Mouse (Mus musculus) spleen, postnatal 4 days (tissue): Measurements from ENCODE around the gene Fa2h.
"Not testable (repeated sequence)": the region's sequence is repeated elsewhere in the genome, so short reads cannot be mapped to it uniquely, and the experiment has no call there.

Experiments used
- DNase-seq, 2 experiments: peaks; one replicate each; pipeline ENCODE4 v3.0.0; 2022; ENCODE audit warnings: low spot score in 2 of 2

Fa2h gene

DNA sequence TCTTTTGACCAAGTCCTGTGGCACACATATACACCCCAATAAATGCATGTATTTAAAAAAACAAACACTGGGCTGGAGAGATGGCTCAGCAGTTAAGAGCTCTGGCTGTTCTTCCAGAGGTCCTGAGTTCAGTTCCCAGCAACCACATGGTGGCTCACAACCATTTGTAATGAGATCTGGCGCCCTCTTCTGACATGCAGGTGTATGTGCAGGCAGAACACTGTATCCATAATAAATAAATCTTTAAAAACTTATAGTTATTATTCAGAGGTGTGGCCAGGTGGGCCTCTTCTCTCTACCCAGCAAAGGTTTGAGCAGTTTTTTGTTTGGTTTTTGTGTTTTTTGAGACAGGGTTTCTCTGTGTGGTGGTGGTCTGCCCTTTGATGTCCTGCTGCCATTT is 34.7 kb downstream of the Fa2h start:
- DNase-seq: no peak

DNA sequence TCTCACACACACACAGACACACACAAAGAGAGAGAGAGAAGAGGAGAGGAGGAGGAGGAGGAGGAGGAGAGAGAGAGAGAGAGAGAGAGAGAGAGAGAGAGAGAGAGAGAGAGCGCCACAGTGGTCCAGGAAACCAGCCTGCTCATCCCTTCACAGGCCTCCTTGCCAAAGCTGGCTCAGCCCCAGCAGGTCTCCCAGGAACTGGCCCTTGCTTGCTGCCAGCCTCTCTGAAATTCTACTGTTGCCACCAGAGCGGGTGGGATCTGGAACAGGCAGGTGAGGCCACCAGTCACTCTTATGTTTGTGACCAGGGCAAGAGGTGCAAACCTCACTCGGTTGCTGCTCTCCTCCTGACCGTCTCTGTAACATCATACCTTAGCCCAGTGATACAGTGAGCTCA is 36.2 kb downstream of the Fa2h start:
- no peak for DNase-seq

DNA sequence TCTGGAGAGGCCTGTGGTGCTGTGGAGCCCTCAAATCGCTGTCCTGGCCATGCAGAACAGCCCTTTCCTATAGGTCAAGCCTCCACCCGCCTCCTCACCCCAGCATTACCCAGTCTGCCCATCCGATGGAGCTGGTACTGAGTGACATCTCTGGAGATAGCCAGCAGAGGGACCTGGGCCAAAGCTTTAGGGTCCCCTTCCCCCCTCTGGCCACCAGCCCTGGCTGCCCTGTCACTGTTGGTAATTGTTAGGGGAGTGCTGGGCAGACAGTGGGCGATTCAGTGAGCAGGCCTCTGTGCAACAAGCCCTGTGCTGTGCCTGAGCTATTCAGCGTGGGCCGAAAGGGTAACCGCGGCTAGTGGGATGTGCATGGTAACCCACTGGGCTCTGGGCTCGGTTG is 40.1 kb downstream of the Fa2h start:
- DNase-seq: no peak

DNA sequence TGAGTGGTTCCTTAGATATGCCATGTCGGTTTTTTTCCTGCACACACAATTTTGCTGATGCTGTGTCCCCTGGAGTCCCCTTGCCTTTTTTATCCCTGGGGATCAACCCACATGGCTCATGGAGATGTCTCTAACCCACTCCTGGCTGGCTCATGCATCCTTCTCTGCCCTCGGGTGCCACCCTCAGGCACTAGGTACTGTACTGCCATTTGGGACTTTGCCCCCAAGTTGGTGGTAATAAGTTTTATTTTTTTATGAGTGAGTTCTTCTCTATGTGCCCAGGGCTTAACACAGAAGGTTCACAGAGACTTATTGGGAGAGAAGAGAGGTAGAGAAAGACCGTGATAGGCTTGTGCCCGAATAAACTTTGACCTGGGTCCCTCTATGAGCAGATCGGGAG is 41.3 kb downstream of the Fa2h start:
- DNase-seq: no peak

DNA sequence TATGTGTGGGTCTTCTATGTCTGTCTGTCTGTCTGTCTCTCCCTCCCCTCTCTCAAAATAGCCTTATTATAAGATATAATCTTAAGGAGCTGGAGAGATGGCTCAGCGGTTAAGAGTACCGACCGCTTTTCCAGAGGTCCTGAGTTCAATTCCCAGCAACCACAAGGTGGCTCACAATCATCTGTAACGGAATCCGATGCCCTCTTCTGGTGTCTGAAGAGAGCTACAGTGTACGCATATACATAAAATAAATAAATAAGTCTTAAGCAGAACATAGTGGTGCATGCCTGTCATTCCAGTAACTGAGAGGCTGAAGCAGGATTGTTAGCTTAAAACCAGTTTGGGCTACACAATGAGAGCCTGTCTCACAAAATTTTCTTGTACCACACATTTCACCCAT is 43.0 kb downstream of the Fa2h start:
- DNase-seq: no peak

DNA sequence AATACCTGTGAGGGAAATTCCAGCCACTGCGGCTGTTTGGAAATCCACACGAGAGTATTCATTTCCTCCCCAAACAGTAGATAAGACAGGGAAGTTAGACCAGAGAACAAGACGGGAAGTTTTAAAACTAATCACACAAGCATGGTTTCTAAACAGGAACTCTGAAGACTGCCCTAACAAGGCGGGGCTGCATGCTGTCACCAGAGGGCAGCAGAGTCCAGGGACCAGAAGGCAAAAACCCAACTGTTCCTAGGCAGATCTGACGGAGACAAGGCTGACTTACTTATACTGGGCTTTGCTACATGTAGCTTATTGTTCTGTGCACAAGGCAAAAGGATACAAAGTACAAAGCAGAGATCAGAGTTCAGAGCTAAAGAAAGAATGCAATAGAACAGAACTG is 50.4 kb downstream of the Fa2h start:
- peak; percentile 71 to 86 for DNase-seq

DNA sequence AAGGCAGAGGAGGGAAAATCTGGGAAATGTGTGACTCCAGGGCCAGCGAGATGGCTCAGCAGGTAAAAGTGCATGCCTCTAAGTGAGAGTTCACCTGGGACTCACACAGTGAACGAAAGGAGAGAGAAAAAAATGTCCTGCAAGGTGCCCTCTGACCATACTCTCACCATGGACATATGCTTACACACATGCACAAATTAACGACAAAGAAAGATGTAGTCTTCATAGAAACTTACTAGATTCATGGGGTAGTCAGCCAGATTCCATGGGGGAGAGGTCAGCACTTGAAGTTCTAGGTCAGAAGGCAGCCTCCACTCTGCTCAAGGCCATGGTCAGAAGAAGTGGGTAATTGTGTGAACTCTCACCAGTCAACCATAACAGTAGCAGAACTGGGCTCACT is 53.4 kb downstream of the Fa2h start:
- DNase-seq: no peak

DNA sequence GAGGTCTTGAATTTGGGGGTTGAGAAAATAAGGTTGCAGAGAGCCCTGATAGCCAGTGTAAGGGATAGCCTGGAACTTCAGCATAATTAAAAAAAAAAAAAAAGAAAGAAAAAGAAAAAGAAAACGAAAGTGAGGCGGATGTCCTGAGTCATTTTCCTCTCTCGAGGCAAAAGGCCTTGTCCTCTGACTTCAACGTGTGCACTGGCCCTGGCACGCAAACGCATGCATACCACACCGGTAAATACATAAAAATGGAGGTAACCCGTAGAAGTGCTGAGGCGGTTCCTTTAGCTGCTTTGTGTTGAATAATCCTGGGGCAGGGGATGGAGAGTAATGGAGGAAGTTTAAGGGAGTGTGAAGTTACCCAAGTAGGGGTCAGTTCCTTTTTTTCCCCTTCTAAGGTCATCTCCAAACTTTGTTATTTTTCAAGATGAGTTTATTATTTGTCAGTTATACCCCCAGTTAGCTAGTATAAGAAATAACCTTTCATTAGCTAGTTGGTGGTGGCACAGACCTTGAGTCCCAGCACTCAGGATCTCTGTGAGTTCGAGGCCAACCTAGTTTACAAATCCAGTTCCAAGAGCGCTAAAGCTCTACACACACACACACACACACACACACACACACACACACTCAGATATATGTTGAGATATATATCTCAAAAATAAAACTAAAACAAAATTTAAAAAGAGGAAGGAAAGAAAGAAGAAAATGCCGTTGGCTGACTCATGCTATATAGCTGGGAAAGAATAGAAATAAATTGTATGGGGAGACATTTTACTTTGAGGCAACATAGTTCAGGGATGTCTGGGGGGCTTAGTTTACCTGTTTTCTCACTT is 55.0 kb downstream of the Fa2h start:
- no peak for DNase-seq

DNA sequence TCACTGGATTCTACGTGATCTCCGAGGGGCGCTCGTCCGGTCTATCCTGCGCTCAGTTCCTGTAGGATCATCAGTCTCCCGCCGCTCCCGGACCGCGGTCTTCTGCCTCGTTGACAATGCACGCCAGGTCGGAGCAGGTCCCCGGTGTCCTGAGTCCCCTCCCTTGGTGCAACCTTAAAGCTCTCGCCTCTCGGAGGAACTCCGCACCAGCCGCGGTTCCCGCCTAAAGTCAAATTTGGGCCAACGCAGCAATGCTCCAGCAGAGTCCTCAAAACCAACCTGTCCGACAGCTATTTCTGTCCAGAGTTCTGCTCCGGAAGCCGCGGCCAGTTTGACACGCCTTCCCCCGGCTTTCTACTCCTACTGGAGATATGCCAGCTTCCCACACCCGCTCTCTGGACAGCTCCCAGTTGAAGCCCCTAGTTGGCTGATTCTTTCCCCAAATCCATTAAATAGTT is 55.7 kb downstream of the Fa2h start, which contains the start of gene Mlkl:
TSS of gene Mlkl (minus strand) at position 288 of the 458 bp plus-strand sequence.
- peak; percentile 39 to 76 for DNase-seq

DNA sequence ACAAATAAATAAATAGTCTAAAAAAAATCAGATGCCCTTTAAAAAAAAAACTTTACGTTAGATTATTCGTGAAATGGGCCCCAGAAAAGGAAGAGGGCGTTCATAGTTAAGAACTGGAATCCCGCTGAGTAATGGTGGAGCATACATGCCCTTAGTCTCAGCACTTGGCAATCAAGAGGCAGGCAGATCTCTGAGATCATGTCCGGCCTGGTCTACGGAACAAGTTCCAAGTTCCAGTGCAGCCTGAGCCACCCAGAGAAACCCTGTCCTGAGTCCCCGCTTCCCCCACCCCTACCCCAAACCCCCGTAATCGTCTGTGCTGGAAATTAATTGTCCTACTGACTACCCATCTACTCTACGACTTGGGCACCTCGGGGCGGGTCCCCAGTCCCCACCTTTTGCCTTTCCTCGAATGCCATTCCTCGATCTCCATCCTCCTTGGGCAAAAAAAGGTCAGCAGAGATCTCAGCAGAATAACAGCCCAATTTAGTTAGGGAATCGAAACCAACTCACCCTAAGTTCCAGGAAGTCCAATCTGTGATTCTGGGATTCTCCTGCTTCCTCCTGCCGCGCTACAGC is 56.2 kb downstream of the Fa2h start:
- DNase-seq: no peak

DNA sequence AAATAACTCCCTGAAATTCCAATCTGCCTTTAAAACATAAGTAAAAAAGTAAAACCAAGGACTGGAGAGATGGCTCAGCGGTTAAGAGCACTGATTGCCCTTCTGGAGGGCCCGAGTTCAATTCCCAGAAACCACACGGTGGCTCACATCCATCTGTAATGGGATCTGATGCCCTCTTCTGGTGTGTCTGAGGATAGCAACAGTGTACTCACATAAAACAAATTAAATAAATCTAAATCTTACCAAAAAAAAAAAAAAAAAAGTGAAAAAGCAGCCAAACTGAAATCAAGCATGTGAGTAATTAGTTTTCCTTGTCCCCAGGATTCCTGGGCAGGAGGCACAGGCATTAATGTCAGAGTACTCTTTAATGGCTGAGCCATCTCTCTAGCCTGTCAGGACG is 56.9 kb downstream of the Fa2h start:
- no peak for DNase-seq

DNA sequence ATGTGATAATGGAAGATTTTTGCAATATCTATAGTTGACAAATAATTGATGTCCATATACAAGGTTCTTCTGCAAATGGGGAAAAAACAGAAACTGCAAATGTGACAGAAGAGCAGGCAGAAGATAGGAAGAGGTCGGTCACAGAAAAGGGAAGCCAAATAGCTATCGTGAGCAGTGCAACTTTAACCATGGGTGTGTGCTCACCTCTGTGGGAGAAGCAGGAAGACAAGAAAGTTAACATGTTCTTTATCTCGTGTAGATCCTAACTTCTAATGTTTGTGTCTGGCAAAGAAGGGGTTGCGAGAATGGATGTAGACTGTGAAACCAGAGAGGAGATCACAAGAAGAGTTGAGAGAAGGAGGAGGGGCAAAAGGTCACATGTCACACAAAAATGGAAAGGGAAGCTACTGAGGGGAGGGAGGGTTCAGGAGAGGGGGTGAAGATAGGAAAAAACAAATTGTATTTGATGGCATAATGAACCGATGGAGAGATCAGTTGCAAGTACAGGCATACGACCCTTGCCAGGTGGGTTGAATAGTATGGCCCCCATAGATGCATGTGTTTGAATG is 68.3 kb downstream of the Fa2h start:
- DNase-seq: no peak

DNA sequence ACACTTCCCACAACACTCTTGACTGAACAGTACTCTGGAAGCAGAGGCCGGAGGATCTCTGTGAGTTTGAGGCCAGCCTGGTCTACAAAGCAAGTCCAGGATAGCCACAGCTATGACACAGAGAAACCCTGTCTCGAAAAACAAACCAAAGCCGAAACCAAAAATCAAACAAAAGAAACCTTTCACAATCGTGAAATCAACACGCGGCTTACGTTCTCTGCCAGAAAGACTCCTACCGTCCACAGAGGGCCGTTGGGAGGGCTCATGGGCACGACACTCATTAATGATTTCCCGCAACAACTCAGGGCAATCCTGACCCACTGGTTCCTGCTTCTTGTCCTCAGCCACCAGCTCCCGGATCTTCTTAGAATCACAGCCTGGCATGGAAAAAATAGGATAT is 78.9 kb downstream of the Fa2h start:
- no peak for DNase-seq

DNA sequence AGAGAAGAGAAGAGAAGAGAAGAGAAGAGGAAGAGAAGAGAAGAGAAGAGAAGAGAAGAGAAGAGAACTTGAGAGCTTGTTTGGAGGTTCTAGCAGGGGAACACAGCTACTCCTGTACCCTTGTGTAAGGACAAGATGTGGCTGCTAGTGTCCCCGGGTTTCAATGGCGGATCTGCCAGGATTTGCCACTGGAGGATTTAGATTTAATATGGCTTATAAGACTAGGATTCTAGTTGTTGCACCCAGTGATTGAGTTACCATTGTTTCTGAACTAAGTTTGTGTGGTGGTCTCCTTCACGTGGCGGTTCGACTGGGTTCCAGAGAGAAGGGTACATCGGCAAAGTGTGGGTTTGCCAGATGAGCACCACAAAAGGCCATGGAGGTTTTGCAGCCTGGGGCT is 79.7 kb downstream of the Fa2h start:
- not testable (repeated sequence) for DNase-seq

DNA sequence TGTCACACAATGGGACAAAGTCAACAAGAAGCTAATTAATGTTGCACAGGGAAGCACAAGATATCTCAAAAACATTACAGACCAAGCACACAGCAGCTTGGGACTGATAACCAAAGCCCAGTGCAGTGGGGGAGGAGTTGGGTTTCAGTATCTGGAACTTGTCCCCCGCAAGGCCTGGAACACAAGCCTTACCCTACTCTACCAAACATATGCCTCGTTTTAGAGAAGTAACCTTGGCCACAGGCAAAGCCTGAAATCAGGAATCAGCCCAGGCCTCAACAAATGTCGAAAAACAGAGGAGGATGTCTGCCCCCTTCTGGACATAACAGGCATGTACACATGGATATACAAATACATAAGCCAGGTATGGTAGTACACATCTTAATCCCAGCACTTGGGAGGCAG is 80.9 kb downstream of the Fa2h start:
- DNase-seq: peak; percentile 45 to 67

DNA sequence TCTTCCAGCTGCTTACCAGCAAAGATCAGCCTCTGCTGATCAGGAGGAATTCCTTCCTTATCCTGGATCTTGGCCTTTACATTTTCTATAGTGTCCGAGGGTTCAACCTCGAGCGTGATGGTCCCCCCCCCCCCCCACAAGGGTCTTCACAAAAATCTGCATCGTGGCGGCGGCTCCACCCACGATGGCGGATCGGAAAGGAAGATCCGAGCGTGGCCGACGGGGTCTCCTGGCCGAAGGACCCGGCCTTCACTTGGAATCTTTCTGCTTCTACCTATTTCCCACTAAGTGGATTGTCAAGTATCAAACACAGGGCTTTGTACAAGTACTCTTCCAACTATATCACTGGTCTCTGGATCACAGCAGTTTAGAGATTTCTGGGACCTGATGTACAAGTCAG is 83.6 kb downstream of the Fa2h start:
- not testable (repeated sequence) for DNase-seq

DNA sequence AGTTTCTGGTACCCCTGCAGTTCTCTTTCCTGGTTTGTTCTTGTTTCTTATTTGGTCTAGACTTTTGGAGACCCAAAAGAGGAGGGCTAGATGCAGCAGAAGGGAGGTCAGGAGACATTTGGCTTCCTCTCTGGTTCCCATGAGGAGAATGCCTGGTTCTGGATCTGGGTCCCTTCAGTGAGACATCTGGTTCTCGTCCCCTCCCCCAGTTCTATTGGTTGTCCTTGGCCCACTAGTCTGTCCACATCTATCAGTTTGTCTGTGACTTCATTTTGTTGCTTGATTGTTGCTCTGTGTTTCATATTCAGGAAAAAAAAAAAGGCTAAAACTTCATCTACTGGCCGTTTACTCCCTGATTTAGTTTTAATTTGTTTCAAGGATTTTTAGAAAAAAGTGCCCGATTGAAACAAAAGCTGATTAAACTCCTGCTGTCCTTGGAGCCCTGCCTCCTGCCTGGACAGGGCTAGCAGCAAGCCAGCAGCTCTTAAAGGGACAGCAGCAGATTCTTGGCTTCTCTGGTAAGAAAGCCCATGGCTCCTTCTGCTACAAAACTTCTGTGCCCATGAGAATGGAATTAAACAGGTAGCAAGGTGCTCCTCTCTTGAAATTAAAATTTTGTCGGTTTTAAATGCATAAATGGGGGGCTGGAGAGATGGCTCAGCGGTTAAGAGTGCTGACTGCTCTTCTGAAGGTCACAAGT is 88.4 kb downstream of the Fa2h start:
- no peak for DNase-seq

DNA sequence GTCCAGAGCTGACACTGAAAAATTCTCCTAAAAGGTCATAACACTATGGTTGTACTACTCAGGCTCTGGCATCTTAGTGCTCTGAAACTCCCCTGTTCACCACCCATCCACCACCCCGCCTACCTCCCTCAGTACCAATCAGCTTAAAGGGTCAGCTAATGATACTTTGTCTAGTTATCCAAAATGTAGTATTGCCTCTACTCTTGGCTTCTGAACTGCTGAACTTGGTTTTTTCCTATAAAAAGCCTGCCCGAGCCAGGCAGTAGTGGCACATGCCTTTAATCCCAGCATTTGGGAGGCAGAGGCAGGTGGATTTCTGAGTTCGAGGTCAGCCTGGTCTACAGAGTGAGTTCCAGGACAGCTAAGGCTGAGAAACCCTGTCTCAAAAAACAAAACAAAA is 89.3 kb downstream of the Fa2h start:
- DNase-seq: no peak

DNA sequence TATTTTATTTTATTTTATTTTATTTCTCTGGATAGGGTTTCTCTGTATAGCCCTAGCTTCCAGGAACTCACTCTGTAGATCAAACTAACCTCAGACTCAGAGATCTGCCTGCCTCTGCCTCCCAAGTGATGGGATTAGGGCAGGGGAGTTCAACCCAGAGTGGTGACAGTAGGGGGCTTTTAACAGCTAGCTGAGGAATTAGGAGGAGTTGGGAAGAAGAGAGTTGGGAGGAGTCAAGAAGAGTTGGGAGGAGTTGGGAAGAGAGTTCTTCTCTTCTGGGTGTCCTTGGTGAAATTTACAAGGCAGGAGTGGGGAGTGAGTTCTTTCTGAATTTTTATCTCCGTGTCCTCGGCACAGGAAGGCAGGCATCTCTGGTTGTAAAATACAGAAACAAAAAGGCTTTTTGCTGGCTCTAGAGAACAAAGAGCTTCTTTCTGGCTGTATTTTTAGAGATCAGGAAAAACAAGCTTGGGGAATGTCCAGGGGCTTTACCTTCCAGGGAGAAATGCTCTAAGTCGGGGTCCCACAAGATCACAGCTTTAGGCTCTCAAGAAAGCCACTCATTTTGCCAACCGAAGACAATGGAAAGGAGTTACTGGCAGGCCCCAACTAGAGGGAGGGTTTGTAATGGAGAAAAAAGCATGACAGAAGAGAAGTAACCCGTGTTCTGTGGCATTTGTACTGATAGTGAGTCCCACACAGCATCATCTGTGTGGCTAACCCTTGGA is 90.4 kb downstream of the Fa2h start:
- not testable (repeated sequence) for DNase-seq

DNA sequence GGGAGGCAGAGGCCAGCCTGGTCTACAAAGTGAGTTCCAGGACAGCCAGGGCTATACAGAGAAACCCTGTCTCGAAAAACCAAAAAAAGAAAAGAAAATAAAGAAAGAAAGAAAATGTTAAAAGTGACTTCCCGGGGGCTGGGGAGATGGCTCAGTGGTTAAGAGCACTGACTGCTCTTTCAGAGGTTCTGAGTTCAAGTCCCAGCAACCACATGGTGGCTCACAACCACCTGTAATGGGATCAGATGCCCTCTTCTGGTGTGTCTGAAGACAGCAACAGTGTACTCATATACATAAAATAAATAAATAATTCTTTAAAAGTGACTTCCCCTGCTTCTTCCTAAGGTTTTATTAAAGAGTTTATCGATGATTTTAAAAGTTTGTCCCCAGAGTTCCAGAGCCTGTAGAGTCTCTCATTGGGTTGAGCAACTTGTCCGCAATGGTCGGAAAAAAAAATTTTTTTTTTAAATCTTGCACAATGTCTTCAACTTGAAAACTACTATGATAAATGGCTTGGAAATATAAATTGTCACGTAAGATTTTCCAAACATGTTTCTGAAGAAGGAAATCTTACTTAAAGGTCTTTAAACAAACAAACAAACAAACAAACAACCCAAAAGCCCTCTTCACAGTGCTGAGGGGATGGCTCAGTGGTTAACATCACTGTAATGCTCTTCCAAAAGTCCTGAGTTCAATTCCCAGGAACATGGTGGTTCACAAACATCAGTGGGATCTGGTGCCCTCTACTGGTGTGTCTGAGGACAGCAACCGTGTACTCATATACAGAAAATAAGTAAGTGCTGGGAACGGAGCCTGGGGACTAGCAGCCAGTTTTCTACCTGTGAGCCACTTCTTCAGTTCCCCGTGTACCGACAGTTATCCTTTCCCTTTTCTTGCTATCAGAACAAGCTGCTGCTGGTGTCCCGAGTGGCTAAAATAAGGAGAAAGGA is 92.8 kb downstream of the Fa2h start:
- DNase-seq: peak in 1 of 2 experiments; percentile 17
